Mouse (Mus musculus) adrenal gland, adult 8-10 months (tissue): ENCODE results near the gene Gnb5. TPM values are rescaled to one million over a fixed set of nuclear protein-coding genes. Genes with fewer than 3 reads are reported as not detected.

Source experiments
- DNase-seq: peaks from one replicate; pipeline ENCODE4 v3.0.0; 2022
- total RNA-seq, 4 experiments: library from RNA; stranded (reverse); gene quantifications; 2 replicates each; pipeline ENCODE4 v1.2.4; 2022

Gnb5 gene
- 10 to 100 TPM; 56.0 to 79.4 (median 66.8) TPM for total RNA-seq

- no peak for DNase-seq
Measured at GRCm38 (mm10) chr9:75306126-75306898, at the start of gene Gnb5. Gene Gnb5, plus strand, starts transcription at chr9:75306288.

GRCm38 (mm10) chr9:75258792-75259191, 47.3 kb upstream of the Gnb5 start:
- no peak for DNase-seq

- no peak for DNase-seq
Measured at GRCm38 (mm10) chr9:75259656-75260055, 46.4 kb upstream of the Gnb5 start.

- DNase-seq = no peak
Measured at GRCm38 (mm10) chr9:75261332-75261872, 44.7 kb upstream of the Gnb5 start.

- no peak for DNase-seq
Measured at GRCm38 (mm10) chr9:75262235-75262826, 43.8 kb upstream of the Gnb5 start.

- no peak for DNase-seq
Measured at GRCm38 (mm10) chr9:75264008-75264718, 41.9 kb upstream of the Gnb5 start.

- no peak for DNase-seq
Measured at GRCm38 (mm10) chr9:75267147-75267546, 38.9 kb upstream of the Gnb5 start.

- DNase-seq = no peak
Measured at GRCm38 (mm10) chr9:75270382-75270781, 35.7 kb upstream of the Gnb5 start.

- no peak for DNase-seq
Measured at GRCm38 (mm10) chr9:75271539-75271938, 34.5 kb upstream of the Gnb5 start.

- DNase-seq = peak; percentile 58
Measured at GRCm38 (mm10) chr9:75273646-75274045, 32.4 kb upstream of the Gnb5 start.

- no peak for DNase-seq
Measured at GRCm38 (mm10) chr9:75274486-75274885, 31.6 kb upstream of the Gnb5 start.

- DNase-seq = no peak
Measured at GRCm38 (mm10) chr9:75275051-75275450, 31.0 kb upstream of the Gnb5 start.

- DNase-seq = peak; percentile 42
Measured at GRCm38 (mm10) chr9:75280814-75281213, 25.3 kb upstream of the Gnb5 start.

GRCm38 (mm10) chr9:75282179-75282578, 23.9 kb upstream of the Gnb5 start:
- DNase-seq = no peak

GRCm38 (mm10) chr9:75282830-75283229, 23.3 kb upstream of the Gnb5 start:
- DNase-seq = peak; percentile 18

GRCm38 (mm10) chr9:75283636-75284035, 22.5 kb upstream of the Gnb5 start:
- no peak for DNase-seq

- no peak for DNase-seq
Measured at GRCm38 (mm10) chr9:75285363-75285762, 20.7 kb upstream of the Gnb5 start.

GRCm38 (mm10) chr9:75287636-75288035, 18.5 kb upstream of the Gnb5 start:
- no peak for DNase-seq

GRCm38 (mm10) chr9:75289545-75289944, 16.5 kb upstream of the Gnb5 start:
- no peak for DNase-seq

GRCm38 (mm10) chr9:75299342-75299741, 6.7 kb upstream of the Gnb5 start:
- no peak for DNase-seq

GRCm38 (mm10) chr9:75303033-75303432, 3.1 kb upstream of the Gnb5 start:
- DNase-seq = no peak

- DNase-seq = no peak
Measured at GRCm38 (mm10) chr9:75303701-75304261, 2.3 kb upstream of the Gnb5 start.

- DNase-seq = no peak
Measured at GRCm38 (mm10) chr9:75304286-75304685, 1.8 kb upstream of the Gnb5 start.
